In the genomic region with DNA sequence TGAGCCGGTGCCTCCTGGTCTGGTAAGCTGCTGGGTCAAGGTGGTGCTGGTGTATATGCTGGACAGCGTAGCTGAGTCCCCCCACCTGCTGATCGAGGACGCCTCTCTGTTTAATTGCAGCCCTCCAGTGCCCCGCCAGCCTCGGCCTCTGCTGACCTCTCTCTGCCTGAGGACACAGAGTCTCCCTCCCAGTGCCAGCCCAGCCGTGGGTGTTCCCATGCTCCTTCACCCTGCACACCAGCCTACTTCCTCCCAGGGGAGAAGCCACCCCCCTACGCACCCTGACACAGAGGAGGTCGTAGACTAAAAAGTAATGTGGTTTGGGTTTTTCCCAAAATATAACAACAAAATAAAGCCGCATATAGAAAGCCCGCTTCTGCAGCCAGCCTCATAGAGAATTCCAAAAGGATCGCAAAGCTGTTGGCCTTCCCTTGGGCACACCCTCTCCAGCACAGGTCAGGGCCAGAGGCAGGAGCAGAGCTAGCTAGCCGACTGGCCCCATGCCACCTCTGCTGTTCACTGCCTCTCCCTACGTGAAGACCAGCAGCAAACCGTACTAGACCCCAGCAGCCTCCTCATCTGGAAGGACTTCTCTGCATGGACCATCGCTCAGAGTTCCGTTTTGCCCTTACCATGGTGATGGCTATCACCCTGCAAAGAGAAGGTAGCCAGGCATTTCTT, we compare ENCODE assay signal across 20 mouse cellular contexts. TPM values are rescaled to one million over a fixed set of nuclear protein-coding genes. Genes with fewer than 3 reads are reported as not detected.
DNase-seq lines count a peak whose midpoint lies in the region; ATAC-seq lines count a peak whose summit lies in the region.
"Had no signal": no experiment of that assay in that cellular context is flagged by ENCODE, and none has a peak within 500 bp of the region (broad histone marks: within the 10 kb centered on the region; RNA-seq: fewer than 3 reads in every experiment).

No protein-coding gene starts in this region.

- no peaks in the 10 kb centered on the region for H3K27me3 ChIP-seq in kidney, embryonic 14.5 days (ENCODE audit: control insufficient read depth, insufficient read depth, low read length)
- no peaks in the 10 kb centered on the region for H3K27me3 ChIP-seq in kidney, embryonic 15.5 days
- no peaks in the 10 kb centered on the region for H3K27me3 ChIP-seq in hindbrain, embryonic 14.5 days (ENCODE audit: control insufficient read depth, insufficient read depth, low read length)
- H3K27me3 ChIP-seq: forebrain, embryonic 12.5 days; limb, embryonic 12.5 days; liver, embryonic 13.5 days; lung, embryonic 15.5 days; midbrain, embryonic 12.5 days; neural tube, embryonic 13.5 days; stomach, embryonic 15.5 days had no signal

- no peak overlapping the region for H3K4me3 ChIP-seq in kidney, embryonic 14.5 days (ENCODE audit: low read length)
- no peak overlapping the region for H3K4me3 ChIP-seq in kidney, embryonic 15.5 days (replicated peaks)
- no peak overlapping the region for H3K4me3 ChIP-seq in hindbrain, embryonic 14.5 days (replicated peaks; ENCODE audit: low read length)
- H3K4me3 ChIP-seq: forebrain, embryonic 12.5 days; heart, embryonic 10.5 days; hindbrain, embryonic 10.5 days; limb, embryonic 12.5 days; liver, embryonic 13.5 days; lung, embryonic 15.5 days; midbrain, embryonic 12.5 days; neural tube, embryonic 13.5 days; stomach, embryonic 15.5 days had no signal

- DNase-seq in kidney, adult 11 months = peak; percentile 50
- peak; percentile 55 for DNase-seq in ovary, postnatal 36 days (ENCODE audit: low spot score)
- no peak for DNase-seq in ovary, postnatal 14 days (ENCODE audit: low spot score)
- peak; percentile 62 for DNase-seq in testis, postnatal 14 days (ENCODE audit: low spot score)
- no peak for DNase-seq in T-cell, adult 2 months (ENCODE audit: low spot score)
- DNase-seq in hindbrain, embryonic 14.5 days (ENCODE audit: low spot score) = no peak
- DNase-seq: liver, embryonic 13.5 days had no signal

- H3K27ac ChIP-seq in kidney, embryonic 14.5 days (ENCODE audit: low read depth, low read length) = no peak overlapping the region
- H3K27ac ChIP-seq in kidney, embryonic 15.5 days = peak overlapping the region; percentile 32; the same call in 1 of the 2 replicates
- H3K27ac ChIP-seq in hindbrain, embryonic 14.5 days = no peak overlapping the region
- H3K27ac ChIP-seq: forebrain, embryonic 12.5 days; heart, embryonic 10.5 days; hindbrain, embryonic 10.5 days; limb, embryonic 12.5 days; liver, embryonic 13.5 days; midbrain, embryonic 12.5 days; neural tube, embryonic 13.5 days; stomach, embryonic 15.5 days had no signal

- H3K4me2 ChIP-seq in kidney, embryonic 14.5 days (replicated peaks; ENCODE audit: low read depth, low read length) = no peak overlapping the region
- no peak overlapping the region for H3K4me2 ChIP-seq in kidney, embryonic 15.5 days
- H3K4me2 ChIP-seq in hindbrain, embryonic 14.5 days (replicated peaks) = no peak overlapping the region
- H3K4me2 ChIP-seq: forebrain, embryonic 12.5 days; limb, embryonic 12.5 days; liver, embryonic 13.5 days; lung, embryonic 15.5 days; midbrain, embryonic 12.5 days; neural tube, embryonic 13.5 days; stomach, embryonic 15.5 days had no signal

- no peaks in the 10 kb centered on the region for H3K36me3 ChIP-seq in kidney, embryonic 14.5 days (ENCODE audit: control insufficient read depth, insufficient read depth, low read length)
- H3K36me3 ChIP-seq in kidney, embryonic 15.5 days = no peaks in the 10 kb centered on the region
- H3K36me3 ChIP-seq in hindbrain, embryonic 14.5 days (replicated peaks; ENCODE audit: control insufficient read depth, insufficient read depth) = no peaks in the 10 kb centered on the region
- H3K36me3 ChIP-seq: forebrain, embryonic 12.5 days; heart, embryonic 10.5 days; hindbrain, embryonic 10.5 days; limb, embryonic 12.5 days; liver, embryonic 13.5 days; lung, embryonic 15.5 days; midbrain, embryonic 12.5 days; neural tube, embryonic 13.5 days; stomach, embryonic 15.5 days had no signal

- H3K9me3 ChIP-seq in kidney, embryonic 14.5 days (ENCODE audit: control insufficient read depth, low read length) = no peaks in the 10 kb centered on the region
- no peaks in the 10 kb centered on the region for H3K9me3 ChIP-seq in kidney, embryonic 15.5 days (replicated peaks)
- H3K9me3 ChIP-seq in hindbrain, embryonic 14.5 days (ENCODE audit: control insufficient read depth, low read length) = no peaks in the 10 kb centered on the region
- H3K9me3 ChIP-seq: forebrain, embryonic 12.5 days; heart, embryonic 10.5 days; hindbrain, embryonic 10.5 days; limb, embryonic 12.5 days; liver, embryonic 13.5 days; lung, embryonic 15.5 days; midbrain, embryonic 12.5 days; neural tube, embryonic 13.5 days; stomach, embryonic 15.5 days had no signal

- peaks cover 15% of the 10 kb centered on the region; the same call in 1 of the 2 replicates for H3K4me1 ChIP-seq in kidney, embryonic 14.5 days (ENCODE audit: control insufficient read depth, insufficient read depth, low read length)
- H3K4me1 ChIP-seq in kidney, embryonic 15.5 days = peaks cover 31% of the 10 kb centered on the region
- no peaks in the 10 kb centered on the region for H3K4me1 ChIP-seq in hindbrain, embryonic 14.5 days (replicated peaks; ENCODE audit: control insufficient read depth, insufficient read depth, low read length)
- H3K4me1 ChIP-seq: forebrain, embryonic 12.5 days; limb, embryonic 12.5 days; liver, embryonic 13.5 days; midbrain, embryonic 12.5 days; neural tube, embryonic 13.5 days had no signal

- no peak for ATAC-seq in kidney, embryonic 14.5 days (ENCODE audit: low FRiP score, low TSS enrichment)
- ATAC-seq in kidney, embryonic 15.5 days (replicated peaks; ENCODE audit: low FRiP score) = peak; percentile 26; the same call in 1 of the 2 replicates
- no peak for ATAC-seq in hindbrain, embryonic 14.5 days (ENCODE audit: low FRiP score)

- 52% methylated on average over 17 of the region's 17 CpGs for WGBS in kidney, embryonic 14.5 days
- 52% methylated on average over 17 of the region's 17 CpGs for WGBS in kidney, embryonic 15.5 days
- 82% methylated on average over 17 of the region's 17 CpGs for WGBS in hindbrain, embryonic 14.5 days

- no peak overlapping the region for H3K9ac ChIP-seq in kidney, embryonic 14.5 days (ENCODE audit: low read depth, low read length)
- no peak overlapping the region for H3K9ac ChIP-seq in kidney, embryonic 15.5 days
- no peak overlapping the region for H3K9ac ChIP-seq in hindbrain, embryonic 14.5 days
- H3K9ac ChIP-seq: forebrain, embryonic 12.5 days; limb, embryonic 12.5 days; liver, embryonic 13.5 days; lung, embryonic 15.5 days; midbrain, embryonic 12.5 days; neural tube, embryonic 13.5 days; stomach, embryonic 15.5 days had no signal

RNA-seq across cellular contexts. Expression of a gene that starts 26.2 kb away (rescaled TPM):
- 0.57 TPM in 1 of 2 replicates, not detected in the other for polyA plus RNA-seq in kidney, embryonic 14.5 days (2014; fragmentation: Nextera tagmentation; extraction: Ambion mirVana)
- 0.62 and 1.2 TPM in 2 replicates for polyA plus RNA-seq in kidney, embryonic 15.5 days (2015; fragmentation: Nextera tagmentation; extraction: Ambion mirVana)
- polyA plus RNA-seq in hindbrain, embryonic 14.5 days (2014; fragmentation: Nextera tagmentation; extraction: Ambion mirVana) = 0.75 and 1.5 TPM in 2 replicates
- polyA plus RNA-seq: liver, embryonic 13.5 days; midbrain, embryonic 12.5 days had no signal

RNA-seq across cellular contexts. Expression of a gene that starts 33.1 kb away (rescaled TPM):
- polyA plus RNA-seq in kidney, embryonic 14.5 days (2014; fragmentation: Nextera tagmentation; extraction: Ambion mirVana) = 12.0 and 18.7 TPM in 2 replicates
- 52.2 and 55.3 TPM in 2 replicates for polyA plus RNA-seq in kidney, embryonic 15.5 days (2015; fragmentation: Nextera tagmentation; extraction: Ambion mirVana)
- 34.7 and 36.2 TPM in 2 replicates for polyA plus RNA-seq in hindbrain, embryonic 14.5 days (2014; fragmentation: Nextera tagmentation; extraction: Ambion mirVana)

RNA-seq across cellular contexts. Expression of a gene that starts 56.3 kb away (rescaled TPM):
- polyA plus RNA-seq in kidney, embryonic 14.5 days (2014; fragmentation: Nextera tagmentation; extraction: Ambion mirVana) = not detected in 2 replicates
- polyA plus RNA-seq in kidney, embryonic 15.5 days (2015; fragmentation: Nextera tagmentation; extraction: Ambion mirVana) = not detected in 2 replicates
- polyA plus RNA-seq in hindbrain, embryonic 14.5 days (2014; fragmentation: Nextera tagmentation; extraction: Ambion mirVana) = not detected in 2 replicates
- polyA plus RNA-seq: heart, postnatal 0 days; hindbrain, embryonic 10.5 days; large intestine, adult 2 months; liver, embryonic 13.5 days; lung, embryonic 15.5 days; neural tube, embryonic 13.5 days; spleen, adult 2 months; stomach, embryonic 15.5 days had no signal

Comparison
In these comparisons a context has a peak if more than half of its experiments do, and no peak if none do; other contexts are left out.
1. DNase-seq: peak in kidney, adult 11 months (single experiment), ovary, postnatal 36 days (single experiment) and testis, postnatal 14 days (single experiment); none in ovary, postnatal 14 days (single experiment), T-cell, adult 2 months (single experiment) and hindbrain, embryonic 14.5 days (single experiment).